Mouse (Mus musculus): ENCODE data around the gene Blnk.

Gene Blnk

DNA sequence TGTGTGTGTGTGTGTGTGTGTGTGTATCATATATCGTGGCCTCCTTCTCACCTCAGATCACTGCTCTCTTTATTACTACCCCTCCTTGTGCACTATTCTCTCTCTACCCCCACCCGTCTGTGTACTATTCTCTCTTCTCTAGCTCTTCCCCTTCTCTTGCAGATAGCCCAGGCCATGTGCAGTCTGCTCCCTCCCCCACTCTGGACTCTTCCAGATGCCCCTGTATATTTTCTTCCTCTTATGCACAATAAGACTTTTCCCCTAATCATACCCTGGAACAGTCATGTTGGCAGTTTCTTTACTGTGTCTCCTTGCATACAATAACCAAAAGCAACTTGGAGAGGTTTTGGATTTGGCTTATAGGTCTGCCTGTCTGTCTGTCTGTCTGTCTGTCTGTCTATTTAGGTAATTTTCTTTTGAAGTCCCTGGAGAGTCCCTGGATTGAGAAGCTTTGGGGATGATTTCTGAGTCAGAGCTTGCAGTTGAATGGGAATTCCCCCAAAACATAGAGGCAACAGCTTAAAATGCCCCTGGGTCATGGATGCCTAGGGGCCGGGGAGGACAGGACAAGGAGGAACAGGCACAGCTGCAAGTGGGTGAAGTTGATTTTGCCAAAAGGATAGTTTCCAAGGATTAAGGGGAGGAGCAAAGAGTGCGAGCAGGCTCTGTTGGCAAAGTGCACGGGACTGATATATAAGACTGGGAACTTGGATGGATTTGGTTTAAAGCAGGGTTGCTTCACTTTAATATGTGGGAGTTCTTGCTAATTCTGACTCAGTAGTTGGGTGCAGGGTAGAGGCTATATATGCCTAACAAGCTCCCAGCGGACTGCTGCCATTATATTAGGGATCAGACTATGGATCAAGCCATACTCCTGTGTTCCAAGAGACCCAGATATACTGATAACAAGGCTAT, 29.1 kb downstream of the Blnk start:
- no peak for DNase-seq (ENCODE audit: low spot score)

DNA sequence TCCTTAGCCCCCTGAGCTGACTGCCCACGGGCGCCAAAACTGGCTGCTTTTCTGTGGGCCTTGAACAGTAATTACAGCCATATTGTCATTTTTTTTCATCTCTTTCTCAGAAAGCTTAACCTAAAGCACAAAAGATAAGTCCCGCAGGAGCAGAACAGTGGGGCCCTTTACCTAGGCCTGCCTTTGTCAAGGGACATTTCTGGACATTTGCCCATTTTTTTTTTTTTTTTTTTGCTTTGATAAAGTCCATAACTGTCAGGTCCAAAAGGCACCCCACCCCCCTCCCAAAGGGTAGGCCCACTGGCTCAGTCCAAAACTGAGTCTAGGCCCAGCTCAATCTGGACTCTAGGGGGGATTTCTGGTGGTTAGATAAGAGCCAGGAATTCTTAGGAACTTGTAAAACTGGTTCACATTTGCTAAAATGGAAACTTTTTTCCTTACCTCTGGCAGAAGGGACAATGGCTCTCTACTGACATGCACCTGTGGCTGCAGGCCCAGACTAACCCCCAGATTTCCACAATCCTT, 29.9 kb downstream of the Blnk start:
- no peak for DNase-seq (ENCODE audit: low spot score)

DNA sequence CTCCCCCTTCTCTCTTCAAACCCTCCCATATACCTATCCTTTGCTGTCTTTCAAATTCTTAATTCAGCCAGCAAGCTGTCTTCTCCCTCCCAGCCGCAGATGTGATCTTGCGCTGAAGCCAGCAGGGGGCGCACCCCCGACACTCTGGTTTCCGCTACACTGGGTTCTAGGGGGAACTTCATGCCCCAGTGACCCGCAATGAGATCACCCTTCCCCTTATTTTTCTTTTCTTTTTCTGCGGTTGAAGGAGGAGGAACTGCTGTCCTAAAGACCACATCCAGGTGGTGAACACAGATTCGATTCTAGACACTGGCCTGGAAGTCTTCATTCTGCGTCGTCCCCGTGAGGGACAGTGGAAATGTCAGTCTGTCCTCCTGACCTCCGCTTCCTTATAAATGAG, 31.3 kb downstream of the Blnk start:
- DNase-seq (ENCODE audit: low spot score), result no peak

DNA sequence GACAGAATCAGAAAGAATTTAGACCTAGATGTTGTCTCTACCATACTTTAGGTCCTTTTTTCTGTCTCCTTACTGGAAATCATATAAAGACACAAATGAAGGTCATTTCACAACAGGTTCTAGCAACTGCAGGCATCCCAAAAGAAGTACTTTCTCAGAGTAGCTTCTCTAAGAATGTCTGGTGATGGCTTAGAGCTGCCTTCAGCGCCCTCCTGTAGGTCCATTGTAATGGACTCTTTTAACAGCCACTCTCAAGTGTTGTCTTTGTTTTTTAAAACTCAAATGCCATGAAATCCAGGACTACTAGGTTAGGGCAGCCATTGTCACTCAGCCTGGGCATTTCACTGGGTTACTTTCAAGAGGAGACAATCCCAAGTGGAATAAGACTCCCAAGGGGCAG, 35.4 kb downstream of the Blnk start:
- DNase-seq (ENCODE audit: low spot score), result no peak

DNA sequence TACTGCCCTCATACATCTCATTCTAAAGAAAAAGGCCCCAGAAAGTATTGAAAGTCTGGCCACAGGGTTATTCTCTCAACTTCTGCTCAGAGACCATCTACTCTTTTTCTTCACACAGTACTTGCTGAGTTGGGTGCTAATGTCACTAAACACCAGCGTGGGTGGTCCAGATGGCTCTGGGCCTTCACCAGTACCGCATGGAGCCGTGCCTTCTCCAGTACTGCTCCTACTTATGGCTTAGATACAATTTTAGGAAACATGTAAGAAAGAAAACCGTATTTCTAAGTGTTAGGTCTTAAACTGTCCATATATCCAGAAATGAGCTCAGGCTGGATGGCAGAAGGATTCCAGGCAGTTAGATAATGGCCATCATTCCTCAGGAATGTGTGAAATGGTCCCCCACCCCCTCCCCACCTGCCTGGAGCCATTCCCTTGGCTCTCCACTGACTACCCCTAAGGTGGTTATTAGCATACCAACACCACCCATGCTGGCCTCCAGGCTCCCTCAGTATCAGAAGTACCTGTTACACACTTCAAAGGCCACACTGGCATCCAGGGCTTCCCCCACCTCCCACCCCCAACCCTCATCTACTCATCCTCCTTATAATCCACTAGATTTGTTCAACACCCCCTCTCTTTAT, 47.3 kb downstream of the Blnk start:
- no peak for DNase-seq (ENCODE audit: low spot score)

DNA sequence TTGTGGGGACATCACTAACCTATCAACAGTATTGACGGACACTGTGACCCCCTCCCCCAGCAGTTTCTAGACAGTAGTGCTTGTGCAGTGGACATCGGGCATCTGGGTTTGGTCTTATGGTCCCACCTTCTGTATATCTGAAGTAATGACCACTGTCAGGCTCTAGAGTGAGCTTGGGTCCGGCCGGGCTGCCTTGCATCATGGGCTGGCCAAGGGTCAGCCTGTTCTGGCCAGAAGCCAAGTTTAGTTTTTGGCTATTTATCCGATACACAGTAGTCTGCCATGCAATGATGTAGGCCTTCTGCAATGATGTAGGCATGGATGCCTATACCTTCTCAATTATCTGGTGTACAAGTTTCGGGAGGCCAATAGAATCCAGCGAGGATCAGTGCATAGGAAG, 50.8 kb downstream of the Blnk start:
- peak; percentile 20 for DNase-seq (ENCODE audit: low spot score)

DNA sequence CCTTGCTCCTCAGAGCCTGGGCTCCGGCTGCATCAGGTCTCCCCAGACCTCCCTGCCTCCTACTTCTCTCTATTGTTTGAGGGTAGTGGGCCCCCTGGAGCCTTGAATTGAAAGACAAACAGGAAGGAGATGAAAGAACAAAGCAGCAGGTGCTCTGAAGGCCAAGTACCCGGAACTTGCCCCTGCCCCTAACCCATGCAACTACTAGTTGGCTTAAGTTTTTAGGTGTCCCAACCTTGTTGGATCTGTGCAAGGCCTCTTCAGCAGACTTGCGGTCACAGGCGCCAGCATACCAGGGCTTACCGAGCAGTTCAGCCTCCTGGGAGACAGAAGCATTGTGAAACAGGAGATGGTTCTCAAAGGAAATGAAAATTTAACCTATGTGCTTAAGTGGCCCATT, 58.3 kb downstream of the Blnk start:
- no peak for DNase-seq (ENCODE audit: low spot score)

DNA sequence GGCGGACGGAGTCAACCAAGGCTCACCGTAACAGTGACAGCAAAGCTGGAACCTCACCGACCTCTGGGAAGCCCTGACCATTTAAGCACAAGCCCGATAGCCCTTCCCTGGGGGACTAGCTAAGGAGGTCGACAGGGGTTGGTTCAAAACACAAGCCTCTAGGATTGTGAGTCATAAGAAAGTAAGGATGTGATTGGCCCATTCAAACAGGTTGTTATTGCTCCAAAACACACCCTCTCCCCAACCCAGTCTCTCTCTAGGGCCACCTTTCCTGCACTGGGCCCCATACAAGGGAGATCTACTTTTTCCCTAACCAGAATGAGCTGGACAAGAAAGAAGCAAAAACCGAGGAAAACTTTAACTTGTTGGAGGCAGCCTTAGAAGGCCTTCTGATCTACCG, 59.0 kb downstream of the Blnk start:
- DNase-seq (ENCODE audit: low spot score), result no peak

DNA sequence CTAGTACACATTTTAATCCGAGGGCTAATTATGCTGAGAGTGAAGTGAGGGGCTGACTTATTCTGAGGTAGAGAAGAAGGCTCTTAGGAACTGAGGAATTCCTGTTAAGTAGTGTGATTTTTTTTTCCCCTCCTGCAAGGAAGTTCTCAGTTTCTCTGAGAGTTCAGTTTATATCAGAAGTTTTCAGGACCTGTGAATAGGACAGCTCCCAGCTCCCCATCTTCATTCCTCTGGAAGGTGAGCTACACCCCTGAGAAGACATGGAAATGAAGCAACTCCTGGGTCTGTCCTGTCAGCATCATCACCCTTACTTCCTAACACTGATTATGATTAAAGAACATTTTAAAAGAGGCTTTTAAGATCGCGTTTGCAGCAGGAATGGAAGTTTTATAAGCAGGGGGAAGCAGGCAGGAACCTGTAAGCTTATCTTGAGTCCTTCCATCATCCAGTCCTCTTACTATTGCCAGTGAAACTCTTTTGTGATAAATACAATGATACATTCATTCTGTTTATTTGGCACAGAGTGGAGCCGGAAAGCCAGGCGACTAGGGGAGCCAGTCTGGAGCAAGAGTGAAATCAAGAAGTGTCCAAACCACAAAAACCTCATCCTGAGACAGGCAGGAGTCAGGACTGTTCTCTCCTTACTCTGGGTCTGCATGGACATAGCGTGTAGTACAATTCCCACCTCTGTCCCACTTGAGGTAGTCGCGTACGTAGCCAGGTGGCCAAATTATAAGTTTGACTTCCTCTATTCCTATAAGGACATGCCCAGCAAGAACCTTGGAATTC, 62.6 kb downstream of the Blnk start:
- no peak for DNase-seq (ENCODE audit: low spot score)

DNA sequence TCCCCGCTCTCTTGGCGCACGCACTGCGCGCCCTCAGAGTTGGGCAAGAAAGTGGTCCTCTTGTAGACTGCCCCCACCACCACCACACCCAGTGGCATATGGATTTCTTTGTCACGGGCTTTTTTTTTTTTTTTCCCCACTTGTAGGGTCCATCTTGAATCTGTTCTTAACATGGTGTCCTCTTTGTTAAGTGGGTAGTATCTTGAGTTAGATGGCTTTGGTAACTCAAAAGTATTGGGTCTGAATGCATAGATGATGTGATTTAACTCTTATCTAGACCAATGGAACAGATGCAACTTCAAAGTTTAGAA, 99.0 kb downstream of the Blnk start:
- DNase-seq (ENCODE audit: low spot score), result no peak

DNA sequence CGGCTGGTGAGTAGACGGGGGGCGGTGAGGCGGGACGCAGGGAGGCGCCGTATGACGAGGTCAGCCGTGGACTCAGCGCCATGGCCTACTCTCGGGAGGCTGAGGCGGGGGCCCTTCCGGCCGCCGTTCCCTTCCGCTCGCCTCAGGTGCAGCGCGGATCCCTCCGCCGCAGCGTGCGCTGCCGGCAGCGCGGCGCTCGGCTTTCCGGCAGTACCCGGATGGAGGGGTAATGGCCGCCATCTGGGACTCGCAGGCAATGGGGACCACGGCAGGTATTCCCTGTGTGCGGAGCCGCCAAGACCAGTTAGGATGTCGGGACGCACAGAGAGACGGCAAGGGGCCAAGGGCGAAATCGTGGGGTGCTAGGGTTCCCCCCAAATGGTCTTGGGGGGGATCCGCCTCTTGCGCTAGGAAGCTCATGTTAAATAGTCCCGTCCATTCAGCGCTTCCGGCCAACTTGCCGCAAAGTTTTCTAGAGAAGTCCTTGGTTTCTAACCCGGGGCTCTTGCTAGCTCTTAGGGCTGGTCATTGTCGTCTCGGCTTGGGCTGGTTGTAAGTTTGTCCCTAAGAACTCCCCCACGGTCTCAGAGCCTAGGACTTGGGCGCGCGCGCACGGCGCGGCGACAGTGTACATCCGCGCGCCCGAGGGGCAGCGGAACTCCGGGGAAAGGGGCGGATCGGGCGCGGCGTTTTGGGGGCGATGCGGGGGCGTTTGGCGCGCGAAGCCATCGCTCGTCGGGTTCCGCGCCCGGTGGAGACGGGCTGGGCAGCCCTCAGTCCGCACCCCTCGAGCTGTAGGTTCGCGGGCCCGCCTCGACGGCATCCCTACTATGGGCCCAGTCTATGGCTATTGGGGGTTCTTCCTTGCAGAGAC, 99.6 kb downstream of the Blnk start, which contains the start of gene Zfp518a:
Gene Zfp518a, plus strand, starts transcription at position 187 of the 874 bp plus-strand sequence.
- DNase-seq (ENCODE audit: low spot score), result peak; percentile 92

DNA sequence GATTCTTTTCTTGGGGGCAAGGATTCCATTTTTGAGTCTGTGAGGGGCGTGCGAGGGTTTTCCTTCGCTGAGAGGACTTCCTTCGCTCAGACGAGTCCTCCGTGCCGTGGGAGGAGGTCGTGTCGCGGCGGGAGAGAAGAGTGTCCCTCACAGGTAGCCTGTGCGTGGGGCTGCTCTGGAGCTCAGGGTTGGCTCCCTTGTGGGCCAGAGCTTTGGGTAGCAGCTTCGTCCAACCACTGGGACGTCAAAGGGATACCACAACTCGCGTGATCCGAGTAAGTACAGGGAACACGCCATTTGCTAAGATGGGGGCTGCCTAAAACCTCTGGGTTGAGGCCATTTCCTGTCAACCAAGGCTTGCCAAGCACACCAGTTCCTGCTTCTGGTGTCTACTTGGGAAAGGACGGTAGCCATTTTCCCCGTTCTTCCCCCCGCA, 100.2 kb downstream of the Blnk start:
- DNase-seq (ENCODE audit: low spot score), result peak; percentile 71

DNA sequence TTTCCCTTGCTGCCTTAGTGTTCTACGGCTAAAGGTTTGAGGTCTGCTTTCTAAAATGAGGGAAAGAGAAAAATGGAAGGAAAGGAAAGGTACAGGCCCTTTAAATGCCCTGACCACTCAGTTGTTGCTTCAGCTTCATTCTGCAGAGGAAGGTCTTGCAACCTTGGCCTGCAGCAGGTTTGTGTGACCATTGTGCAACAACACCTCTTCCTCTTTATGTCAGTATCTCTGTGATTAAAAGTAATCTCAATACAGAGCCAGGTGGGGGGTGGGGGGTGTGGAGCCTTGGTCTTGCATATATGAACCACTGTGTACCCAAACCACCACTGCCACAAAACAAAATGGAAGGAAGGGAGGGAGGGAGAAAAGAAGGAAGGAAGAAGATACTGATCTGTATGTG, 105.4 kb downstream of the Blnk start:
- DNase-seq (ENCODE audit: low spot score), result no peak

DNA sequence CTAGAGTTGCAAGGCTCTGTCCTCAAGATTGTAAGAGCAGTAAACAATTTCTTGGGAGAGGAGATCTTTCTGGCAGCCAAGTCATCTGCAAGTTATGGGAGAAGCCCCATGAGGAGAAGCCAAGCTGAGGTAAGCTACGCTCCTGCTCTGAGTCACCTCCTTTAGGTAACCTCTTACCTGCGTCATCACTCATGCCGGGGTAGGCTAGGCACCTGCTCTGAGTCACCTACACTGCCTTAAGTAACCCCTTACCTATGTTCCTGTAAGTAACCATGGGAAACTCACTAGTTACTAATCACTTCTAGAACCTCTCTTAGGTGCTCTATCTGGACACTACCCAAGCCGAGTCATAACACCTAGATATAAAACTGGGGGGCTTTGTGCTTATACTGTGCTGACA, 112.6 kb downstream of the Blnk start:
- DNase-seq (ENCODE audit: low spot score), result no peak
